Mouse (Mus musculus) cerebellum, postnatal 10 days (tissue): ENCODE data around the gene Rnft2.
A peak's percentile ranks its signal among the peaks of the same experiment; 100 is the strongest.

ENCODE experiments used
- DNase-seq, 2 experiments: peaks; one replicate each; pipeline ENCODE4 v3.0.0; 2021; ENCODE audit warnings: mixed read lengths in 2 of 2

Rnft2 gene

DNA sequence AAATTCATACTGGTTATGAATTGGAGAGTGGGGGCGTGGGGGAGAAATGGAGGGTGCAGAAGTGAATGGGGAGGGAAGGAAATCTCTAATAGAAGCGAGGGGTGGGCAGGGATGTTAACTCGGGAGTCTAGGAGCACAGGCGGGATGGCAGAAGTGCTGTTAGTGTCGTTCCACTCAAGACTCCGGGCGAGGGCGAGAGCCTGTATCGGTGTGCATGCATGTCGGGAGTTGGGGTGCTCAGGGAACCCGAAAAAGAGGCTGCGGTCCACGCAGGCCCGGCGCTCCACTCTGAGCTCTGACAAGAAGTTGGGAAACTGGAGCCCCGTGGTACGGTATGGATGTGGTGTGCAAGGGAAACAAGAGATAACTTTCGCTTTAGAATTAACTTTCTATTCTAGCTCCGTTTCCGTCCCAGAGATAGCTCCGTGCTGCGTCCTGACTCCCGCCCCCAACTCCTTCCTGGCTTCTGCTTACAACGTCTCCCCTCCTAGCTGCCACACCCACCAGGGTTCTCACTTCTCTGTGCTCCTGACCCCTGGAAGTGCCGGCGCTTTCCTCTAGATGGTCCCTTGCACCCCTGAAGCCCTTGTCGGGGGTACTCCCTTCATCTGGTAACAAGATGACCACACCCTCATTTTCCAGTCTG is 72.7 kb downstream of the Rnft2 start:
- DNase-seq: no peak

DNA sequence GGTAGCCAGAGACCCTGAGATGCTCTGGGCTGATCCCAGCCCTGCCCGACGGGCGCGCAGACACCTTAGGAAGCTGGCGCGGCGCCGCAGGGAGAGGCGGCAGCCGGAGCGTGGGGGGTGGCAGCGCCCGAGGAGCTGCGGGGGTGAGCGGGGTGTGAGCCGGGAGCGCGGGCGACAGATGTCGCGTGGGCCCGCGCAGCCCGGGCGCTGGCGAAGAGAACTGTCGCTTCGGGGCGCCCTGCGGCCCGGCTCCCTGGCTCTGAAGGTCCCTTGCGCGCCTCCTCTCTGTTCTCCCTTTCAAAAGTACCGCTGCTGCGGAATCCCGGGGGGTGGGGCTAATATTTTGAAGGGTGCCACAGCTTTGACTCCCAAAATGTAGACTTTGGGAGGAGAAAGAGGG is 73.3 kb downstream of the Rnft2 start:
- DNase-seq: peak in 1 of 2 experiments; percentile 45

DNA sequence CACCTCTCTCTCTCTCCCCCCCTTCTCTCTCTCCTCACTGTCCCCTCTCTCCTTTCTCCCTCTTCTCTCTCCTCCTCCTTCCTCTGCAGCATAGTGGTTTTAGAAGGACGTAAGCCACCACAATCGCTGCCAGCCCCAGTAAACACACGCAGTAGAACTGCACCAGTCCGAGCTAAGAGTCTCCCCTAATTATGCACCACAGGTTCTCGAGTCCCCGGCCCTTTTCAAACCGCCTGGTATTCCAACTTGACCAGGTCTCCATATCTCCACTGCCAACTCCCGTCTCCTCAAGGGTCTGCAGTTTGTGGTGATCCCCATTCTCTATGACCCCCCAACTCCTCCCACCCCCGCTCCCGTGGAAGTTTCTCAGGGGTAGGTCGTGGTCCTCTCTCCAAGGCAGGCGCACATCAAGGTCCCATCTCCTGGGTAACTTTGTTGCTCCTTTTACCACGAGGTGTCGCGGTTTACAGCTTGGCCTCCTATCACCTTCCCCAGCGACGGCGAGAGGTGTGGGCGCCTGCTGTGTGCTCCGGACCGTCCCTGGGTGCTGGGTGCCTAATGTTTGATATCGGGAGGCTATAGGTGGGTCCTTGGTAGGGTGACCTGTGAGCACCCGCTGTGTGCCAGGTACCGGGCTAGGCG is 73.9 kb downstream of the Rnft2 start:
- DNase-seq: peak; percentile 60 to 61

DNA sequence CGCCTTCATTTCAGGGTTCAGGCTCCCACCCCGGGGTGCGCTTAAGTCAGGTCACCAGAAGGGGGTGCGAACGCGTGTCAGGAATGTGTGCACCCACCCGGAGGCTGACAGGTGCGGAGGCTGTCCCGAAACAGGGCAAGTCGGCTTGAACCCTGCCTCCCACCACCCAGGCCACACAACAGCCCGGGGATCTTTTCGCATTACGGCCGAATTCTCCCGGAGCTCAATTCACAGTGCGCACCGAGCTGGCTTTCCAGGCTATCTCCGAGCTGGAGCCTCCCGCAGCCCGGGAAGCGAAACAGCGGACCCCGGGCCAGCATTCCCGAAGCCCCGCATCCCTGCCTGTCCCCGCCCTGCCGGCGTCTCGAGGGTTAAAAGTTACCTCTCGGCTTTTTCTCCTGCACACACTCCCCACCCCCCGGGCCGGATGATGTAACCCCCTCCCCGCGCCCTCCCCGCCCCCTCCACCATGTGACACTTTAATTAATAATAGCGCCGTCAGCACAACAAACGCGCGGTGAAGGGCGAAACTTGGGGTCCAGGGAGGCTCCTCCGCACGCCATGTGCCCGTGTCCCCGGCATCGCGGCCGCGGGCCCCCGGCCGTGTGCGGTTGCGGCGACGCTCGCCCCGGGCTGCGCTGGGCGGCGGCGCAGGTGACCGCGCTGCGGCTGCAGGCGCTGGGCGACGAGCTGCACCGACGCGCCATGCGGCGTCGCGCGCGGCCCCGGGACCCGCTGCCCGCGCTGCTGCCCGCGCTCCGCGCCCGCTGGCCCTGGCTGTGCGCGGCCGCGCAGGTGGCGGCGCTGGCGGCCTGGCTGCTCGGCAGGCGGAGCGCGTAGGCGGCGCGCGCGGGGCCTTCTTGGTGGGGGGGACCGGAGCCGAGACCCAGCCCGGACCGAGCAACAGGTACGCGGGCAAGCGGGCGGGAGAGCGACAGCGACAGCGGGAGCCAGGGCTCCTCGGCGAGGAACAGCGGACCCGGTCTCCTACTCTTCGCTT is 75.4 kb downstream of the Rnft2 start:
- peak; percentile 63 to 64 for DNase-seq

DNA sequence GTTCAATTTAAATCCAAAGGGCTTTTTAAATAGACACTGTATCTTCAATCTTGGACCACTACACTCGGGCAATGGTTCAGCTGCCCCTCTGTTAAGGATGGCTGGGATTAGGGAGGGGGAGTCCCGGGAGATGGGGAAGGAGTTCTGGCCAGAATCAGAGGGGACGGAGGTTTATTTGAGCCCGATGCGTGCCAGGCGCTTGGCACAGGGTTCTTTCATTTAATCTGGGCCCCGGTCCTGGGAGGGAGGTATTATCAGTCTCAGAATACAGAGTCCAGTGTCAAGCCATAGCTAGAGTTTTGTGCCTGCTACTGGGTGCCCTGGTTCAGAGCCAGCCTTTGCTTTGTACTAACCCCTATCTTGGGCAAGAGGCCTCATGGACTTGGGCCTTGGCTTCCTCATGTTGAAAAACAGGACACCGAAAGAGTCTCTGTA is 77.3 kb downstream of the Rnft2 start:
- peak; percentile 63 to 85 for DNase-seq

DNA sequence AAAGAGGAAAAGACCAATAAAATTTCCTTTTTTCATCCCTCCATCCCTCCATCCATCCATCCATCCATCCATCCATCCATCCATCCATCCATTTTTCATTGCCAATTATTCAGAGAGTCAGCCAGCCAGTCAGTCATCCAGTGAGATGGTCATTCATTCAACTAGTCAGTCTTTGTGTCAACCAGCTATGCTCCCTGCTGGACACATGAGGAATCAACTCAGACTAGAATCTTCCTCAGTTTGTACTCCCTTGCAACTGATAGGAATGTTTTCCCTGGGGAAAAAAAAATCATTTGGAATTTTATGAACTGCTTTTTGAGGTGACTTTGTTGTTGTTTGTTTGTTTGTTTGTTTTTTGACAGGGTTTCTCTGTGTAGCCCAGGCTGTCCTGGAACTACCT is 79.5 kb downstream of the Rnft2 start:
- no peak for DNase-seq

- peak; percentile 62 to 76 for DNase-seq
Measured at GRCm38 (mm10) chr5:118164581-118164980, 80.3 kb downstream of the Rnft2 start, which contains the start of gene Hrk. Gene Hrk (plus strand): TSS chr5:118164648.

GRCm38 (mm10) chr5:118160691-118161090 is 84.2 kb downstream of the Rnft2 start:
- no peak for DNase-seq

DNA sequence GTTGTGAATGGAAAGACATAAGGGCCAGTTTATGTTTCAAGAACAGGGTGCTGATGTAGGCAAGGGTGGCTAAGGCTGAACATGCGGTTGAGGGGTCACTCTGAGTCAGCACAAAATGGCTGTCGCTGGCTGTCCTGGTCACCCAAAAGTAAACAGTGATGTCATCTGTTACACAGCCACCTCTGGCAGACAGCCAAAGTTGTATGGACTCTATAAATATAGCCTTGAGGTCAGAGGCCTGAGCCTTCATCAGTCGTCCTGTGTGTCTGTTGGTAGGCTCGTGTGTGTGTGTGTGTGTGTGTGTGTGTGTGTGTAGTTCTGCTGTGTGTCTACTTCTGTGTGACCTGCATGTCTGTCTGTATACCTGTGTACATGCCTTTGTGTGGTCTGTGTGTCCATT is 87.9 kb downstream of the Rnft2 start:
- DNase-seq: no peak

DNA sequence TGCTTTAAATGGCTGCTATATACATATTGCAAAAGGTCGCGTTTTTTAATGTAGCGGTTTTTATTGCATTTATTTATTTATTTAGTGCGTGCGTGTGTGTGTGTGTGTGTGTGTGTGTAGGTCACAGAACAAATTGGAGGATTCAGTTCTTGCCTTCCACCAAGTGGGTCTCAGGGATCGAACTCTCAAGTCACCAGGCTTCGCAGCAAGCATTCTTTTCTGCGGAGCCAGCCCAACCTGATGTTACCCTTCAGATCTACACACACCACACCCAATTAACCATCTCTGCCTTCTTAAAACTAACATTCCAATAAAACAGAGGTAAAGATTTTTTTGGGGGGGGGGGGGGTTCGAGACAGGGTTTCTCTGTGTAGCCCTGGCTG is 89.4 kb downstream of the Rnft2 start:
- no peak for DNase-seq

DNA sequence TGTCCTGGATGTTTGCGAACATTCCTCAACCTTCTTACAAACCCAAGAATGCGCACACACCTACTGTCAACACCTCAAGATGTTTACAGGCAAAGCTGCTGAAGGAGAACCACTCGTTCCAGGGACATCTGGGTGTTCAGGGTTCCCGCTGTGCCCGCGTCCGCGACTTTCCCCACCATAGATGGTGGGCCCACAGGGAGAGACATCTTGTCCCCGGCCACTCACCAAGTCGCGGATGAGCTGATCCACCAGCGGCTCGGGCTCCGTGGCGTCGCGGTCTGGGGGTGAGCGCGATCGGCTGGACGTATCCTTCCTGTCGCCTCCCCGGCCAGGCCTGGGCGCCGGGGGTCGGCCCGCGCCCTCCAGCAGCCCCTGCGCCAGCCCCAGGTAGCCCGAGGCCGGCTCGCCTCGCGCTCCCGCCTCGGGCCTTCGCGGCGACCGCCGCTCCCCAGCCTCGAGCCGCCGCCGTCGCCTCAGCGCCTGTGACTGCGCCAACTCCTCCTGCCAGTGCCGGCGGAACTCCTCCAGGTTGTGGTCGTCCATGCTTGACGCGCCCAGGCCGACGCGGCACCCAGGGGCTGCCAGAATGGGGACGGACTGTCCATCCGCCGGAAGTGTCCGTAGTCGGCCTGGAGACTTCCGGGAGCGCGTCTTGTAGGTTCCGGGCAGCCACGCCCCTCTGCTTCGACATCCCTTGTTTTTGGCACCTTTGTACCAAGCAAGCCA is 89.9 kb downstream of the Rnft2 start, which contains the start of gene Fbxw8:
Gene Fbxw8 (minus strand): TSS at position 626 of the 726 bp plus-strand sequence.
- DNase-seq: peak; percentile 95 to 96

- DNase-seq: no peak
Measured at GRCm38 (mm10) chr5:118149711-118150110, 95.2 kb downstream of the Rnft2 start.

- DNase-seq: no peak
Measured at GRCm38 (mm10) chr5:118147264-118147663, 97.7 kb downstream of the Rnft2 start.

DNA sequence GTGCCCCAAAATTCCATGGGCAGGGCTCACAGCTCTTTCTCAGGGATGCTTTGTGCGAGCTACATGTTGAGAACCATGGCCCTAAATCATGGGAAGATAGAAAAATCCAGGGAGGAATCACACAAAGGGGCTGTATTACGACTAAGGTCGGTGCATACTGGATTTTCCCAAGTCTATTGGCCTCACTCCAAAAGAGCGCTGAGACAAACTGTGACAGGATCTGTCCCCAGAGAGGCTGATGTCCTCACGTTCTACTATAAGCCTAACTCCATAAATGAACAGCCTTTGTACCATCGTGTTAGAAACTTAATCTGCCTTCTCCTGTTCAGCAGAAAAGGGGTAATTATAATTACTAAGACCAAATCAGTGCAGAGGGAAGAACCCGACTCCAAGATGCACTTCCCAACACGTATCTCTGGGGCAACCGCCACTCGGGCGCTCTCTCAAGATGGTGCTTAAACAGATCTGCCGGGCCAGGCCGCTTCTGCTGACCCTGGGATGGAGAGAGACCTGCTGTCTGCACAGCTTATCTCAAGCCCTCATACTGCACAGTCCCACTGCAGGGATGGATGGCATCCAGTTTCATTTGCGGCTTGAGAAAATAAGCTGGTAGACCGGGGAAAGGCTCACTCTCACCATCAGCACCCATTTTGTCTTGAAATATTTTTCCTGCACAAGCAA is 98.8 kb downstream of the Rnft2 start:
- peak; percentile 61 to 71 for DNase-seq

DNA sequence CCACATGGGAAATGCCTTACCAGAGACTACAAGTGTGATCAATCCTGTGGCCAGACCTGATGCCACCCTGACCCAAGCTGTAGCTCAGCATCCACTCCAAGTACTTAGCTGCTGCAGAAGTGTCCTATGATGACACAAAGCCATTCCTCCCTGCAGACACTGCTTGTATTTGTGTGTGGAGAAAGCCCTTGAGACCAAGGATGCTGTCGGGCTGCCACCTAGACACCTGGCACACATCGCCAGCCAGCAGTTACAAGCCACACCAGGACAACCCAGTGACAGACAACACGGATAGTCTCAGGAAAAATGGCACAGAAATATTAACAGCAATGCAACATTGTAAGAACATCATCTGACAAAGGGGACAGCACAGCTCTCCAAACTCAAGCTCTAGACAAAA is 99.5 kb downstream of the Rnft2 start:
- no peak for DNase-seq

- DNase-seq: no peak
Measured at GRCm38 (mm10) chr5:118144770-118145169, 100.1 kb downstream of the Rnft2 start.

- no peak for DNase-seq
Measured at GRCm38 (mm10) chr5:118144327-118144726, 100.6 kb downstream of the Rnft2 start.

GRCm38 (mm10) chr5:118143211-118144026 is 101.5 kb downstream of the Rnft2 start:
- DNase-seq: no peak

- no peak for DNase-seq
Measured at GRCm38 (mm10) chr5:118142471-118142870, 102.4 kb downstream of the Rnft2 start.
